Comparison of ENCODE assay signal across 18 mouse cellular contexts in genomic region chr11:85758891-85759290, GRCm38 (mm10).
DNase-seq lines count a peak whose midpoint lies in the region; ATAC-seq and TF ChIP-seq lines count a peak whose summit lies in the region.
"Had no signal": no experiment of that assay in that cellular context is flagged by ENCODE, and none has a peak within 500 bp of the region (broad histone marks: within the 10 kb centered on the region; RNA-seq: fewer than 3 reads in every experiment).

No protein-coding gene starts in this region.

- WGBS in lung, embryonic 15.5 days: 72% methylated on average over 9 of the region's 9 CpGs
- 41% methylated on average over 9 of the region's 9 CpGs for WGBS in liver, embryonic 13.5 days (ENCODE audit: insufficient replicate concordance)
- WGBS in hindbrain, postnatal 0 days: 76% methylated on average over 9 of the region's 9 CpGs

- no peak overlapping the region for H3K9ac ChIP-seq in lung, embryonic 15.5 days
- no peak overlapping the region for H3K9ac ChIP-seq in liver, embryonic 13.5 days
- H3K9ac ChIP-seq in hindbrain, postnatal 0 days (replicated peaks; ENCODE audit: low read length): no peak overlapping the region
- H3K9ac ChIP-seq: embryonic facial prominence, embryonic 12.5 days; forebrain, embryonic 15.5 days; heart, embryonic 15.5 days had no signal

- H3K4me2 ChIP-seq in lung, embryonic 15.5 days: no peak overlapping the region
- no peak overlapping the region for H3K4me2 ChIP-seq in liver, embryonic 13.5 days
- no peak overlapping the region for H3K4me2 ChIP-seq in hindbrain, postnatal 0 days (ENCODE audit: low read depth, low read length)
- H3K4me2 ChIP-seq: embryonic facial prominence, embryonic 12.5 days; forebrain, embryonic 15.5 days; heart, embryonic 11.5 days; heart, embryonic 15.5 days had no signal

- no peak overlapping the region for H3K4me3 ChIP-seq in lung, embryonic 15.5 days
- no peak overlapping the region for H3K4me3 ChIP-seq in liver, embryonic 13.5 days (replicated peaks)
- no peak overlapping the region for H3K4me3 ChIP-seq in hindbrain, postnatal 0 days (ENCODE audit: low read length)
- H3K4me3 ChIP-seq: embryonic facial prominence, embryonic 12.5 days; forebrain, embryonic 15.5 days; heart, adult 2 months; heart, embryonic 15.5 days had no signal

- H3K4me1 ChIP-seq in lung, embryonic 15.5 days: peaks cover 49% of the 10 kb centered on the region
- H3K4me1 ChIP-seq in liver, embryonic 13.5 days (replicated peaks): peaks cover 28% of the 10 kb centered on the region
- H3K4me1 ChIP-seq in hindbrain, postnatal 0 days (ENCODE audit: insufficient read depth, low read length): no peaks in the 10 kb centered on the region

- peak; percentile 13 for DNase-seq in layer of hippocampus, adult 9-11 months
- no peak for DNase-seq in layer of hippocampus, adult 11-12 months (ENCODE audit: low spot score)
- no peak for DNase-seq in lung, postnatal 4 days
- DNase-seq in liver, embryonic 13.5 days: peak; percentile 40
- DNase-seq in urinary bladder, postnatal 10 days (ENCODE audit: low spot score): no peak
- DNase-seq in hindbrain, postnatal 0 days (ENCODE audit: low spot score): no peak
- DNase-seq: adrenal gland, postnatal 10 days; cerebellum, adult 11-12 months; cerebellum, adult 9-10 months; cerebellum, postnatal 25 days; heart, adult 2 months; heart, postnatal 14 days had no signal

- H3K27me3 ChIP-seq in lung, embryonic 15.5 days: no peaks in the 10 kb centered on the region
- H3K27me3 ChIP-seq in liver, embryonic 13.5 days: peaks cover 39% of the 10 kb centered on the region
- no peaks in the 10 kb centered on the region for H3K27me3 ChIP-seq in hindbrain, postnatal 0 days (ENCODE audit: insufficient read depth, low read length)

- ATAC-seq in lung, embryonic 15.5 days (ENCODE audit: borderline replicate concordance, extremely low read depth, low FRiP score, low TSS enrichment): no peak
- peak; percentile 87 for ATAC-seq in liver, embryonic 13.5 days (ENCODE audit: low read depth)
- ATAC-seq in megakaryocyte-erythroid progenitor cell, adult 5-6 weeks (replicated peaks; ENCODE audit: low FRiP score, low TSS enrichment, poor library complexity, severe bottlenecking): peak; percentile 76
- ATAC-seq in hindbrain, postnatal 0 days: no peak
- ATAC-seq: forebrain, embryonic 15.5 days had no signal

- H3K9me3 ChIP-seq in lung, embryonic 15.5 days: no peaks in the 10 kb centered on the region
- H3K9me3 ChIP-seq in liver, embryonic 13.5 days (replicated peaks): no peaks in the 10 kb centered on the region
- H3K9me3 ChIP-seq in hindbrain, postnatal 0 days (ENCODE audit: low read length): no peaks in the 10 kb centered on the region
- H3K9me3 ChIP-seq: embryonic facial prominence, embryonic 12.5 days; forebrain, embryonic 15.5 days; heart, embryonic 15.5 days had no signal

- H3K36me3 ChIP-seq in lung, embryonic 15.5 days: no peaks in the 10 kb centered on the region
- H3K36me3 ChIP-seq in liver, embryonic 13.5 days: no peaks in the 10 kb centered on the region
- no peaks in the 10 kb centered on the region for H3K36me3 ChIP-seq in hindbrain, postnatal 0 days (ENCODE audit: insufficient read depth, low read length)
- H3K36me3 ChIP-seq: embryonic facial prominence, embryonic 12.5 days; forebrain, embryonic 15.5 days; heart, embryonic 15.5 days had no signal

- no peak for TF ChIP-seq CTCF in hindbrain, postnatal 0 days (IDR thresholded peaks at IDR 0.05; ENCODE audit: low read depth)

- peak overlapping the region; percentile 94 for H3K27ac ChIP-seq in lung, embryonic 15.5 days
- H3K27ac ChIP-seq in liver, embryonic 13.5 days: no peak overlapping the region
- H3K27ac ChIP-seq in hindbrain, postnatal 0 days: no peak overlapping the region
- H3K27ac ChIP-seq: embryonic facial prominence, embryonic 12.5 days; forebrain, embryonic 15.5 days had no signal

Comparison
In these comparisons a context has a peak if more than half of its experiments do, and no peak if none do; other contexts are left out.
1. DNase-seq: peak in layer of hippocampus, adult 9-11 months (single experiment) and liver, embryonic 13.5 days (single experiment); none in layer of hippocampus, adult 11-12 months (single experiment), lung, postnatal 4 days (0 of 2), urinary bladder, postnatal 10 days (single experiment) and hindbrain, postnatal 0 days (single experiment).
2. ATAC-seq: peak in liver, embryonic 13.5 days (single experiment) and megakaryocyte-erythroid progenitor cell, adult 5-6 weeks (single experiment); none in lung, embryonic 15.5 days (single experiment) and hindbrain, postnatal 0 days (single experiment).